Mouse (Mus musculus) MEL (cell line): ENCODE measurements around the gene Hspa14. TPM values are rescaled to one million over a fixed set of nuclear protein-coding genes. Genes with fewer than 3 reads are reported as not detected.
A peak's percentile ranks its signal among the peaks of the same experiment; 100 is the strongest.

Experiments used
- DNase-seq: peaks from one replicate; pipeline ENCODE4 v3.0.0; 2011; ENCODE audit warnings: low read depth, low spot score
- H3K27ac ChIP-seq: 2 replicates; pipeline ENCODE4 v1.5.1; 2012; ENCODE audit warnings: low read depth, mild to moderate bottlenecking, control low read depth, low read length, moderate library complexity; ENCODE audit not compliant: control insufficient read depth
- H3K27me3 ChIP-seq, 2 experiments: fragments of 150-350 bp in 1 of 2; sonication (generic) in 1 of 2; 2 replicates each; pipeline ENCODE4 v1.6.1; 2012; ENCODE audit warnings: low read length in 2 of 2, mild to moderate bottlenecking in 2 of 2, improper control_type of control experiment in 1 of 2, moderate library complexity in 1 of 2; ENCODE audit not compliant: insufficient read depth in 2 of 2, control insufficient read depth in 1 of 2
- H3K36me3 ChIP-seq, 2 experiments: 2 replicates each; pipeline ENCODE4 v1.6.1; 2012 to 2014; ENCODE audit warnings: low read length in 2 of 2, improper control_type of control experiment in 1 of 2, inconsistent platforms in 1 of 2, mild to moderate bottlenecking in 1 of 2; ENCODE audit not compliant: insufficient read depth in 2 of 2, control insufficient read depth in 1 of 2
- H3K4me1 ChIP-seq, 2 experiments: fragments of 150-350 bp in 1 of 2; sonication (generic) in 1 of 2; 2 replicates each; pipeline ENCODE4 v1.6.1; 2012; ENCODE audit warnings: low read length in 2 of 2, improper control_type of control experiment in 1 of 2, mild to moderate bottlenecking in 1 of 2; ENCODE audit not compliant: insufficient read depth in 2 of 2, control insufficient read depth in 1 of 2
- H3K4me3 ChIP-seq, 2 experiments: fragments of 150-350 bp in 1 of 2; sonication (generic) in 1 of 2; 2 replicates each; pipeline ENCODE4 v1.5.1; 2012; ENCODE audit warnings: low read depth in 2 of 2, low read length in 2 of 2, mild to moderate bottlenecking in 2 of 2, moderate library complexity in 2 of 2, control low read depth in 1 of 2, improper control_type of control experiment in 1 of 2; ENCODE audit not compliant: control insufficient read depth in 1 of 2, insufficient read depth in 1 of 2
- H3K79me2 ChIP-seq: 2 replicates; pipeline ENCODE4 v1.6.1; 2012; ENCODE audit warnings: mild to moderate bottlenecking, low read length, moderate library complexity; ENCODE audit not compliant: control insufficient read depth, poor library complexity, insufficient read depth
- H3K9ac ChIP-seq: 2 replicates; pipeline ENCODE4 v1.6.1; 2012; ENCODE audit warnings: low read depth, mild to moderate bottlenecking, control low read depth, low read length, moderate library complexity; ENCODE audit not compliant: control insufficient read depth, poor library complexity, severe bottlenecking
- H3K9me3 ChIP-seq: fragments of 150-350 bp; sonication (generic); replicated peaks from 2 replicates; pipeline ENCODE4 v1.6.1; 2012; ENCODE audit warnings: mild to moderate bottlenecking, low read length, improper control_type of control experiment, moderate library complexity; ENCODE audit not compliant: insufficient read depth
- BHLHE40 ChIP-seq: IDR thresholded peaks from 2 replicates; pipeline ENCODE4 v1.6.1; 2012; ENCODE audit warnings: low read depth, mild to moderate bottlenecking, inconsistent platforms, low read length, improper control_type of control experiment, borderline replicate concordance
- CHD1 ChIP-seq: IDR thresholded peaks from 2 replicates; pipeline ENCODE4 v1.6.1; 2012; ENCODE audit warnings: low read depth, mild to moderate bottlenecking, inconsistent platforms, low read length, improper control_type of control experiment
- CTCF ChIP-seq, 3 experiments: IDR thresholded peaks in 2 of 3; conservative IDR thresholded peaks in 1 of 3; 2 replicates each; pipeline ENCODE4 v1.5.1; 2011 to 2012; ENCODE audit warnings: low read length in 3 of 3, low read depth in 2 of 3, mild to moderate bottlenecking in 2 of 3, improper control_type of control experiment in 1 of 3, inconsistent platforms in 1 of 3, mixed read lengths in 1 of 3, moderate library complexity in 1 of 3; ENCODE audit not compliant: control insufficient read depth in 1 of 3, insufficient read depth in 1 of 3, poor library complexity in 1 of 3, severe bottlenecking in 1 of 3
- ELF1 ChIP-seq: IDR thresholded peaks from 2 replicates; pipeline ENCODE4 v1.6.1; 2014; ENCODE audit warnings: low read depth, mild to moderate bottlenecking, inconsistent platforms, low read length, improper control_type of control experiment, moderate library complexity
- EP300 ChIP-seq, 2 experiments: IDR thresholded peaks; 2 replicates each; pipeline ENCODE4 v1.6.1; 2011; ENCODE audit warnings: improper control_type of control experiment in 2 of 2, low read length in 2 of 2, low read depth in 1 of 2, mild to moderate bottlenecking in 1 of 2
- ETS1 ChIP-seq: IDR thresholded peaks from 2 replicates; pipeline ENCODE4 v1.6.1; 2012; ENCODE audit warnings: low read depth, mild to moderate bottlenecking, inconsistent platforms, low read length, improper control_type of control experiment, moderate library complexity
- GABPA ChIP-seq: IDR thresholded peaks from 2 replicates; pipeline ENCODE4 v1.6.1; 2012; ENCODE audit warnings: low read depth, mild to moderate bottlenecking, inconsistent platforms, low read length, improper control_type of control experiment, moderate library complexity
- GATA1 ChIP-seq: IDR thresholded peaks from 2 replicates; pipeline ENCODE4 v1.6.1; 2011; ENCODE audit warnings: low read depth, low read length, improper control_type of control experiment
- JUND ChIP-seq: IDR thresholded peaks from 2 replicates; pipeline ENCODE4 v1.6.1; 2011; ENCODE audit warnings: low read depth, mild to moderate bottlenecking, improper control_type of control experiment, low read length
- MAZ ChIP-seq: IDR thresholded peaks from 2 replicates; pipeline ENCODE4 v1.6.1; 2012; ENCODE audit warnings: low read depth, mild to moderate bottlenecking, inconsistent platforms, low read length, improper control_type of control experiment
- MXI1 ChIP-seq: IDR thresholded peaks from 2 replicates; pipeline ENCODE4 v1.6.1; 2011; ENCODE audit warnings: mild to moderate bottlenecking, low read depth, low read length, improper control_type of control experiment
- MYB ChIP-seq: IDR thresholded peaks from 2 replicates; pipeline ENCODE4 v1.6.1; 2011; ENCODE audit warnings: mild to moderate bottlenecking, low read depth, low read length, improper control_type of control experiment
- MYC ChIP-seq: IDR thresholded peaks from 2 replicates; pipeline ENCODE4 v1.6.1; 2011; ENCODE audit warnings: low read depth, mild to moderate bottlenecking, low read length, improper control_type of control experiment, moderate library complexity
- NELFE ChIP-seq: IDR thresholded peaks from 2 replicates; pipeline ENCODE4 v1.6.1; 2011; ENCODE audit warnings: low read depth, low read length, improper control_type of control experiment
- NRF1 ChIP-seq: IDR thresholded peaks from 2 replicates; pipeline ENCODE4 v1.6.1; 2014; ENCODE audit warnings: low read depth, mild to moderate bottlenecking, inconsistent platforms, low read length, improper control_type of control experiment, moderate library complexity; ENCODE audit not compliant: poor library complexity, insufficient read depth, severe bottlenecking
- POLR2A ChIP-seq, 2 experiments: IDR thresholded peaks; 2 replicates each; pipeline ENCODE4 v1.6.1; 2011 to 2012; ENCODE audit warnings: low read length in 2 of 2, mild to moderate bottlenecking in 2 of 2, control low read depth in 1 of 2, improper control_type of control experiment in 1 of 2, low read depth in 1 of 2, moderate library complexity in 1 of 2; ENCODE audit not compliant: control insufficient read depth in 1 of 2, insufficient read depth in 1 of 2, poor library complexity in 1 of 2
- POLR2AphosphoS5 ChIP-seq: IDR thresholded peaks from 2 replicates; pipeline ENCODE4 v1.6.1; 2012; ENCODE audit warnings: low read depth, borderline replicate concordance, mild to moderate bottlenecking, inconsistent platforms, low read length, moderate library complexity, mixed read lengths
- RAD21 ChIP-seq: IDR thresholded peaks from 2 replicates; pipeline ENCODE4 v1.6.1; 2011; ENCODE audit warnings: mild to moderate bottlenecking, low read depth, low read length, improper control_type of control experiment
- RCOR1 ChIP-seq: IDR thresholded peaks from 2 replicates; pipeline ENCODE4 v1.6.1; 2012; ENCODE audit warnings: low read depth, mild to moderate bottlenecking, inconsistent platforms, low read length, improper control_type of control experiment
- SIN3A ChIP-seq: IDR thresholded peaks from 2 replicates; pipeline ENCODE4 v1.6.1; 2012; ENCODE audit warnings: low read length, improper control_type of control experiment, inconsistent platforms
- SMC3 ChIP-seq: IDR thresholded peaks from 2 replicates; pipeline ENCODE4 v1.6.1; 2011; ENCODE audit warnings: low read depth, low read length, improper control_type of control experiment
- TAL1 ChIP-seq: IDR thresholded peaks from 2 replicates; pipeline ENCODE4 v1.6.1; 2012; ENCODE audit warnings: mild to moderate bottlenecking, inconsistent platforms, low read length, moderate library complexity, mixed read lengths
- TCF12 ChIP-seq: IDR thresholded peaks from 2 replicates; pipeline ENCODE4 v1.6.1; 2014; ENCODE audit warnings: low read depth, mild to moderate bottlenecking, inconsistent platforms, low read length, improper control_type of control experiment, moderate library complexity
- UBTF ChIP-seq: IDR thresholded peaks from 2 replicates; pipeline ENCODE4 v1.6.1; 2012; ENCODE audit warnings: low read depth, mild to moderate bottlenecking, inconsistent platforms, low read length, improper control_type of control experiment, moderate library complexity, borderline replicate concordance; ENCODE audit not compliant: insufficient read depth
- USF1 ChIP-seq: IDR thresholded peaks from 2 replicates; pipeline ENCODE4 v1.6.1; 2014; ENCODE audit warnings: low read depth, mild to moderate bottlenecking, inconsistent platforms, low read length, improper control_type of control experiment, moderate library complexity
- USF2 ChIP-seq, 2 experiments: IDR thresholded peaks; 2 replicates each; pipeline ENCODE4 v1.6.1; 2011 to 2012; ENCODE audit warnings: improper control_type of control experiment in 2 of 2, low read length in 2 of 2, borderline replicate concordance in 1 of 2, inconsistent platforms in 1 of 2, low read depth in 1 of 2, mild to moderate bottlenecking in 1 of 2; ENCODE audit not compliant: insufficient read depth in 1 of 2
- ZC3H11A ChIP-seq: IDR thresholded peaks from 2 replicates; pipeline ENCODE4 v1.6.1; 2012; ENCODE audit warnings: low read depth, mild to moderate bottlenecking, inconsistent platforms, low read length, improper control_type of control experiment
- ZKSCAN1 ChIP-seq: IDR thresholded peaks from 2 replicates; pipeline ENCODE4 v1.6.1; 2012; ENCODE audit warnings: low read depth, mild to moderate bottlenecking, inconsistent platforms, low read length, improper control_type of control experiment, moderate library complexity
- ZMIZ1 ChIP-seq: IDR thresholded peaks from 2 replicates; pipeline ENCODE4 v1.6.1; 2012; ENCODE audit warnings: low read depth, mild to moderate bottlenecking, inconsistent platforms, low read length, improper control_type of control experiment, moderate library complexity
- polyA plus RNA-seq, 2 experiments: library from polyadenylated mRNA; stranded (reverse) in 1 of 2; unstranded in 1 of 2; fragments of >175 nt in 1 of 2; fragments of >200 nt in 1 of 2; gene quantifications; 2 replicates each; pipeline versions ENCODE4 v1.2.1 to v1.2.4; 2012; ENCODE audit warnings: low replicate concordance in 2 of 2, low read depth in 1 of 2; ENCODE audit not compliant: insufficient read length in 2 of 2, insufficient read depth in 1 of 2, missing spikeins in 1 of 2
- total RNA-seq: library from RNA; depleted of rRNA; stranded (reverse); fragments of 300-350 nt; gene quantifications from 2 replicates; pipeline ENCODE4 v1.2.3, GENCODE M21; 2012

Hspa14 gene
- total and polyA plus RNA-seq, 3 experiments, result 129 to 333 (median 161) TPM

DNA sequence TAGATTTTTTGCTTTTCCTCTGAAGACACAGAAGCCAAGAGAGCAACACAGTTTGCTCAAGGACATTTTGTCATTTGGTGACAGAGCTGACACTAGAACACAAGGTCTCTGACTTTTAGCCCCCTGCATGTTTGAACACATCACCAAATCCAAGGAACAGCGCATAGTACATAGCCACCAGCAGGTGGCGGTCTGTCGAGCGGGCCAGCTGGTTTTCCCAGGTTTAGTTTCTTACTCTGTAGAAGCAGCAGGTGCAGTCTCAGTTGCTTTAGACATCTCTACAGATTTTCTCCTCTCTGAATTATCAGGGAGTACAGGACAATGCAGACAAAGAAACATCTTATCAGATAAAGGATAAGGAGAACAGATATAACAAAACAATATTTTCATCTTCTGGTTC is 34.0 kb upstream of the Hspa14 start:
- TF ChIP-seq ZC3H11A (peak; percentile 85), SMC3 (peak; percentile 99), GABPA (no peak), CTCF (IDR thresholded peaks at IDR 0.05 in 2 of 3, conservative IDR thresholded peaks at IDR 0.05 in 1 of 3; ENCODE audit: control insufficient read depth in 1 of 3, insufficient read depth in 1 of 3, low read depth in 2 of 3, low read length in 3 of 3, poor library complexity in 1 of 3, severe bottlenecking in 1 of 3) (peak; percentile 77 to 93 (median 92)), RAD21 (peak; percentile 78), MYC (no peak)

DNA sequence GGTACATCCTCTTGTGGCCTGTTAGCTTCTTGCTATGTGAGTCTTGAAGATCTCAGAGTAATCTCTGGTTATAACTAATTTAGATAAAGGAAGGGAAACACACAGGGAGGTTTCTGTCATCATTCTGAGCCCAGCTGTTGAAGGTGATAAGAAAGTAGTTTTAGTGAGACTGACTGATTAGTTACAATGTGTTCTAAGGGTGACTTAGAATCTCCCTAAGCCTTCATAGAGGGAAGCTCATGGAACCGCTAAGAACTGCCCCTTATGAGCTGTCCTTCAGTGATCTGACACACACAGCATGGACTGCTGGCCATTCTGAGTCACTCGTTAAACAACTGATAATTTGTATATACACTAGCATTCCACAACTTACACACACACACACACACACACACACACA is 33.4 kb upstream of the Hspa14 start:
- no peaks in the 10 kb centered on the region for H3K79me2 ChIP-seq
- peaks cover 0 to 3% of the 10 kb centered on the region in 2 experiments; a peak in 2 of 4 replicates for H3K4me1 ChIP-seq
- H3K9ac ChIP-seq, result no peak overlapping the region
- TF ChIP-seq MXI1 (no peak), UBTF (no peak), ETS1 (peak; percentile 80), POLR2AphosphoS5 (no peak), POLR2A (IDR thresholded peaks at IDR 0.05; ENCODE audit: control insufficient read depth in 1 of 2, insufficient read depth in 1 of 2, low read depth in 1 of 2, low read length in 2 of 2, poor library complexity in 1 of 2) (no peak), RCOR1 (peak; percentile 81), ZKSCAN1 (no peak), ELF1 (no peak), NELFE (no peak), JUND (no peak), RAD21 (no peak), USF1 (no peak), GATA1 (peak; percentile 69), BHLHE40 (no peak), MYB (no peak), MAZ (no peak), EP300 (IDR thresholded peaks at IDR 0.05; ENCODE audit: low read depth in 1 of 2, low read length in 2 of 2) (peak; percentile 59 to 60; a peak in 2 of 4 replicates), USF2 (IDR thresholded peaks at IDR 0.05; ENCODE audit: borderline replicate concordance in 1 of 2, insufficient read depth in 1 of 2, low read depth in 1 of 2, low read length in 2 of 2) (no peak), CHD1 (no peak), TCF12 (peak; percentile 61), SIN3A (no peak), CTCF (IDR thresholded peaks at IDR 0.05 in 2 of 3, conservative IDR thresholded peaks at IDR 0.05 in 1 of 3; ENCODE audit: control insufficient read depth in 1 of 3, insufficient read depth in 1 of 3, low read depth in 2 of 3, low read length in 3 of 3, poor library complexity in 1 of 3, severe bottlenecking in 1 of 3) (no peak), TAL1 (peak; percentile 55), ZMIZ1 (no peak), NRF1 (no peak)
- TF ChIP-seq, all 39 proteins: peak for 6
- no peaks in the 10 kb centered on the region for H3K27me3 ChIP-seq
- no peak overlapping the region for H3K27ac ChIP-seq
- H3K9me3 ChIP-seq, result no peaks in the 10 kb centered on the region
- DNase-seq, result peak; percentile 50
- H3K36me3 ChIP-seq, result peaks cover 0 to 6% of the 10 kb centered on the region in 2 experiments; a peak in 2 of 4 replicates
- H3K4me3 ChIP-seq, result no peak overlapping the region

More for the DNA sequence above, 34.0 kb upstream of the Hspa14 start:
- no peak overlapping the region for H3K4me3 ChIP-seq
- H3K4me1 ChIP-seq, result peaks cover 0 to 3% of the 10 kb centered on the region in 2 experiments; a peak in 2 of 4 replicates
- H3K27me3 ChIP-seq, result no peaks in the 10 kb centered on the region
- no peaks in the 10 kb centered on the region for H3K9me3 ChIP-seq
- no peak overlapping the region for H3K9ac ChIP-seq
- H3K79me2 ChIP-seq, result no peaks in the 10 kb centered on the region
- H3K36me3 ChIP-seq, result peaks cover 0 to 6% of the 10 kb centered on the region in 2 experiments; a peak in 2 of 4 replicates
- H3K27ac ChIP-seq, result no peak overlapping the region
- DNase-seq, result peak; percentile 73
